Mouse (Mus musculus) hindbrain, embryonic 12.5 days (tissue): ENCODE measurements around the gene Sel1l. TPM values are rescaled to one million over a fixed set of nuclear protein-coding genes. Genes with fewer than 3 reads are reported as not detected.
A peak's percentile ranks its signal among the peaks of the same experiment; 100 is the strongest.
"Not testable (repeated sequence)": the region's sequence is repeated elsewhere in the genome, so short reads cannot be mapped to it uniquely, and the experiment has no call there.

Experiments
- ATAC-seq: fragments of 200-750 bp; cut with Nextera tagmentation; 2 replicates; pipeline ENCODE4 v1.8.0; 2017; ENCODE audit warnings: moderate TSS enrichment; ENCODE audit not compliant: low FRiP score
- H3K27ac ChIP-seq: fragments of 300-500 bp; sonication (generic); 2 replicates; pipeline ENCODE4 v1.5.1; 2016; ENCODE audit warnings: mild to moderate bottlenecking
- H3K27me3 ChIP-seq: fragments of 300-500 bp; sonication (generic); 2 replicates; pipeline ENCODE4 v1.6.1; 2016; ENCODE audit warnings: mild to moderate bottlenecking
- H3K36me3 ChIP-seq: fragments of 300-500 bp; sonication (generic); 2 replicates; pipeline ENCODE4 v1.6.1; 2016; ENCODE audit warnings: mild to moderate bottlenecking
- H3K4me1 ChIP-seq: fragments of 300-500 bp; sonication (generic); 2 replicates; pipeline ENCODE4 v1.6.1; 2016
- H3K4me2 ChIP-seq: fragments of 300-500 bp; sonication (generic); replicated peaks from 2 replicates; pipeline ENCODE4 v1.6.1; 2016; ENCODE audit warnings: mild to moderate bottlenecking
- H3K4me3 ChIP-seq: fragments of 300-500 bp; sonication (generic); 2 replicates; pipeline ENCODE4 v1.5.1; 2016; ENCODE audit warnings: mild to moderate bottlenecking
- H3K9ac ChIP-seq: fragments of 300-500 bp; sonication (generic); 2 replicates; pipeline ENCODE4 v1.6.1; 2016; ENCODE audit warnings: mild to moderate bottlenecking, moderate library complexity
- H3K9me3 ChIP-seq: fragments of 300-500 bp; sonication (generic); replicated peaks from 2 replicates; pipeline ENCODE4 v1.6.1; 2016; ENCODE audit warnings: mild to moderate bottlenecking
- WGBS: fragments of 180-500 bp; shearing (Covaris S2); methylation state at CpG from one replicate; pipeline ENCODE4 v1.1.7; 2016; 5-methylcytosine and 5-hydroxymethylcytosine counted together
- polyA plus RNA-seq: library from polyadenylated mRNA; unstranded; fragments of >200 nt; fragmentation: Nextera tagmentation; extraction: Ambion mirVana; gene quantifications from 2 replicates; pipeline ENCODE4 v1.2.1, GENCODE M21; 2016

Sel1l gene
- polyA plus RNA-seq, 1 experiment from 2014 or later = 94.7 TPM

DNA sequence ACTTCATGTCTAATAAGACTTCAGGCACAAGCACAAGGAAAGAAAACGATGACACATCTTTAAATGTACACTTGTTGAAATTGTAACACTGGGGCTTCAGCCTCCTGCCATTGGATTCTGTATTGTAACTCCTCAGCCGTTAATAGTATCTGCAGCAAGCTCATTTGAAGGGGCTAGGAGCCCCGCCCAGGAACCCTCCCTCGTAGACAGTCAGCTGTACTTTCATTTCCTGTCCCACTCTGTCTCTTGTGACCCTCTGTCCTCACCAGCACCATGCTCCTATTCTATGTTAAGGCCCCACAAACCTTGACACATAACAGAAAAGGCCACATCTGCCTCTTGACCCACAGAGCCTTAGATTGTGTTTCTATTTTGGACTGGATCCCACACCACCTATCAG lies 57.1 kb downstream of the Sel1l start:
- Histone ChIP-seq H3K27ac (no peak overlapping the region), H3K4me2 (no peak overlapping the region), H3K4me1 (no peaks in the 10 kb centered on the region), H3K9ac (no peak overlapping the region), H3K4me3 (no peak overlapping the region), H3K36me3 (no peaks in the 10 kb centered on the region), H3K9me3 (no peaks in the 10 kb centered on the region), H3K27me3 (0 out of 2 replicates have a peak, but pooled peaks cover 6% of the 10 kb centered on the region)
- no peak for ATAC-seq
- 77% methylated on average over 4 of the region's 4 CpGs for WGBS

DNA sequence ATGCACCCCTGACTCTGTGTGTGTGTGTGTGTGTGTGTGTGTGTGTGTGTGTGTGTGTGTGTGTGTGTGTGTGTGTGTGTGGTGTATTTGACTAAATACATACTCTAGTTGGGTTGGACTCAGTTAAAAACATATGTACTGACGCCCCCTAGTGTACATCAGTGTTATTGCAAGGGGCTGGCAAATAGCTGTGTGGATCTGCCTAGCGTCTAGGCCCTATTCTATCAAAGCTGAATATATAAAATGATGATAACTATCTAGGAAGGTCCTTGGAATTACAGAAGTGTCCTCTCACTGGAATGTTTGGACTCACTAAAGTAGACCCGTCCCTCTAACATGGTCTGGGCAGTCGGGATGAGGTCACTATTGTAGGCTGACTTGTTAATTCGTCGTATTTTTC lies 59.2 kb downstream of the Sel1l start:
- Histone ChIP-seq H3K36me3 (no peaks in the 10 kb centered on the region), H3K4me3 (no peak overlapping the region), H3K27ac (no peak overlapping the region), H3K4me1 (no peaks in the 10 kb centered on the region), H3K9ac (no peak overlapping the region), H3K4me2 (no peak overlapping the region), H3K9me3 (no peaks in the 10 kb centered on the region), H3K27me3 (0 out of 2 replicates have a peak, but pooled peaks cover 6% of the 10 kb centered on the region)
- WGBS = 56% methylated on average over 6 of the region's 6 CpGs
- 0 out of 2 replicates have a peak, but pooled peaks have one; percentile 29 for ATAC-seq

DNA sequence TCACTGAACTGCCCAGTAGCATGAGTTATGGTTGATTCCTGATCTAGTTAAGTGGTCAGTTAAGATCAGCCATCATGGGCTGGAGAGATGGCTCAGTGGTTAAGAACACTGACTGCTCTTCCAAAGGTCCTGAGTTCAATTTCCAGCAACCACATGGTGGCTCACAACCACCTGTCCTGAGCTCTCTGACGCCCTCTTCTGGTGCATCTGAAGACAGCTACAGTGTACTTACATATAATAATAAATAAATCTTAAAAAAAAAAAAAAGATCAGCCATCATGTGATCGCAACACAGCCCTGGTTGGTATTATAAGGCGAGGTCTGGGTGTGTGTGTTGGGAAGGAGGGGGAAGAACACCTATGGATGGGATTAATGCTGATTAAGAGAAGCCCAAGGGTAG lies 60.5 kb downstream of the Sel1l start:
- WGBS = 69% methylated on average over 3 of the region's 3 CpGs
- H3K27me3 ChIP-seq, H3K36me3 ChIP-seq, H3K9me3 ChIP-seq, H3K4me2 ChIP-seq, H3K9ac ChIP-seq, H3K27ac ChIP-seq, H3K4me3 ChIP-seq, ATAC-seq, H3K4me1 ChIP-seq: not testable (repeated sequence)

DNA sequence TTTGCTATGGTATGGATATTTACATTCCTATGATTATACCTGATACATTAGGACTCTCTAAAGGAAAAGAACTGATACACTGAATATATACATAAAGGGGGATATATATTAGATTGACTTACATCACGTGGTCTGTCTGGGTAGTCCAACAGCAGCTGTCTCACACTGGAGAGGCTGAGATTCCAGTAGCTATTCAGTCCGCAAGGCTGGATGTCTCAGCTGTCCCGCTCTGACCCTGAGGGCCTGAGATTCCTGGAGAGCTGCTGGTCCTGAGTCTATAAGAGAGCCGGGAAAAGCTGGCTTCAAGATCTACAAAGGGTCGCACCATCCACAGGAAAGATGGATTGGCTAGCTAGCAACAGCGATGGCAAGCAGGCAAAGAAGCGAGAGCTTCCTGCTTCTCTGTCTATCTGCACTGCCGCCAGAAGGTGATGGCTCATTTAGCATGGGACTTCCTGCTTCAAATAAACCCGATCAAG lies 61.0 kb downstream of the Sel1l start, which contains the start of gene Ston2:
Gene Ston2, minus strand, starts transcription at position 429 of the 479 bp plus-strand sequence.
- Histone ChIP-seq H3K9me3 (no peaks in the 10 kb centered on the region), H3K4me2 (no peak within 1 kb of the TSS), H3K9ac (no peak within 1 kb of the TSS), H3K4me3 (no peak within 1 kb of the TSS), H3K27ac (no peak within 1 kb of the TSS), H3K36me3 (no peaks in the 10 kb centered on the region), H3K27me3 (0 out of 2 replicates have a peak, but pooled peaks cover 6% of the 10 kb centered on the region), H3K4me1 (no peaks in the 10 kb centered on the region)
- 80% methylated on average over 9 of the region's 9 CpGs for WGBS
- ATAC-seq = no peak

DNA sequence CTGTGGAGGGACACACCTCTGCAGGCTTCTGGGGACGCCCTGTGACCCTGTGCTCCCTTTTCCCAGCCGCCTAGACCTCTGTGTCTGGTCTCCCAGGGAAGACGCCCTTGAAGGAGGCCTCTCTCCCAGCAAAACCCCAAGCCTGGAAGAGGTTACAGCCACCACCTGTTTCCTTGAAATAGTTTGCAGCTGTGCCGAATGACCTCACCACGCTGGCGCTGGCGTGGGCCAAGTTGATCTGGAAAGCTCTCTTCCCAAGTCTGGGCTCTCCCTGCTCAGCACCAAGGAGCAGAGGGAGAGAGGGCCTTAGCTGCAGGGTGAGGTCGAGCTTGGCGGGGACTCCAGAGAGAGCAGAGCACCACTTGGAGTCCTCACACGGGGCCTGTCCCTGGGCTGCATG lies 62.6 kb downstream of the Sel1l start:
- no peak for ATAC-seq
- H3K9ac ChIP-seq = no peak overlapping the region
- no peaks in the 10 kb centered on the region for H3K36me3 ChIP-seq
- H3K4me3 ChIP-seq = no peak overlapping the region
- 0 out of 2 replicates have a peak, but pooled peaks cover 6% of the 10 kb centered on the region for H3K27me3 ChIP-seq
- no peak overlapping the region for H3K27ac ChIP-seq
- no peaks in the 10 kb centered on the region for H3K9me3 ChIP-seq
- H3K4me2 ChIP-seq = no peak overlapping the region
- H3K4me1 ChIP-seq = no peaks in the 10 kb centered on the region
- 55% methylated on average over 10 of the region's 10 CpGs for WGBS

DNA sequence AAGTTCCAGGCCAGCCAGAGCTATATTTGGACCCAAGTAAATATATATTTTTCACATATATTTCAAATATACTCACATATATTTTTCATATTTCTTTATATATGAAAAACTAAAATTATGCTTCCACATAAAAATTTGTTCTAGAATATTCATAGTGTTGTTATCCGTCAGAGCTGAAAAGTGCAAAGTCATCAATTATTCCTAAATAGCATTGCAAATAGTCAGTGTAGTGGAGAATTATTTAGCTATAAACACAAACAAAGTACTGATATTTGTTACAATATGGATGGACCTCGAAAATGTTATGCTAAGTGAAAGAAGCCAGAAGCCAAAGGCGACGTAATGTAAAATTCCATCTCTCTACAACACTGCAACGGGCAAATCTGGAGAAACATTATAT lies 67.5 kb downstream of the Sel1l start:
- no peak for ATAC-seq
- 88% methylated on average over 5 of the region's 5 CpGs for WGBS

DNA sequence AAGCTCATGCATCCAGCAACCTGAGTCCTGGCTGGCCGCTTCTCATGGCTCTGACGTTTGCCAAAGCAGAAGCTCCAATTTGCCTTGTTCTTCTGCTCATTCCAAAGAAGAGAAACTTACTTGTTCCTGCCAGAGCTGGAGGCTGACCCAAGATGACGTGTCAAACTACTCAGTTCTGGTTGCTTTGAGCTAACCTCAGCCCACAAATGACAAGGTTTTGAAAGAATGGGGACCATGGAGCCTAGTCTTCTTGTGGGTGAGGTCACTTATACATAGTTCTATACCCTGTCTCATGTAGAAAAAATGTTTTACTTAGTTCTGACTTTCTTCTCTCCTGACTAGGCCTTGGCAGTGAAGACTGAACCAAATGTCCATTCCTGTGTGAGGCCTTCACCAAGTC lies 68.4 kb downstream of the Sel1l start:
- 77% methylated on average over 3 of the region's 3 CpGs for WGBS
- Histone ChIP-seq H3K27me3 (peaks cover 6% of the 10 kb centered on the region; the same call in 1 of the 2 replicates), H3K4me1 (0 out of 2 replicates have a peak, but pooled peaks cover 5% of the 10 kb centered on the region), H3K36me3 (no peaks in the 10 kb centered on the region), H3K27ac (no peak overlapping the region), H3K4me2 (no peak overlapping the region), H3K9me3 (no peaks in the 10 kb centered on the region), H3K9ac (no peak overlapping the region), H3K4me3 (no peak overlapping the region)
- ATAC-seq = no peak

More for the DNA sequence above, 67.5 kb downstream of the Sel1l start:
- Histone ChIP-seq H3K4me3 (no peak overlapping the region), H3K9me3 (no peaks in the 10 kb centered on the region), H3K4me1 (0 out of 2 replicates have a peak, but pooled peaks cover 5% of the 10 kb centered on the region), H3K27ac (no peak overlapping the region), H3K36me3 (no peaks in the 10 kb centered on the region), H3K4me2 (no peak overlapping the region), H3K9ac (no peak overlapping the region), H3K27me3 (peaks cover 6% of the 10 kb centered on the region; the same call in 1 of the 2 replicates)

DNA sequence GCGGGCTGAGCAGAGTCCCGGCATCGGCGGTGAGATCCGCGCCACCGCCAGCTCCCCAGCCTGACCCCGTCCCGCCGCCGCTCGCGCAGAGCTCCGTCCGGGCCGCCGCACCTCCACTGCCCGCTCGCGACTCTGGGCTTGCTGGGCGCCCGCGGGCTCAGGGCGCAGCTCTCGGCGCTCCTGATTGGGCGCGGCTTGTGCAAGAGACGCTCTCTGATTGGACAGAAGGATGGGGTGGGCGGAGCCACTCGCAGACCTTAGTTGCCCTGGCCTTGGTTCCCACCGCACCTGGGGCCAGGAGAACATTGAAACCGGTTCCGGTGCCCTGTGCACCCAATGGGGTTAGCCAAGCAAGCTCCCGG lies 70.0 kb downstream of the Sel1l start:
- H3K4me1 ChIP-seq = 0 out of 2 replicates have a peak, but pooled peaks cover 5% of the 10 kb centered on the region
- H3K36me3 ChIP-seq = no peaks in the 10 kb centered on the region
- H3K27ac ChIP-seq = no peak overlapping the region
- peak overlapping the region; percentile 98 for H3K4me2 ChIP-seq
- peaks cover 6% of the 10 kb centered on the region; the same call in 1 of the 2 replicates for H3K27me3 ChIP-seq
- no peaks in the 10 kb centered on the region for H3K9me3 ChIP-seq
- under 1% methylated on average over 35 of the region's 35 CpGs for WGBS
- H3K4me3 ChIP-seq = peak overlapping the region; percentile 78
- peak overlapping the region; percentile 62 for H3K9ac ChIP-seq
- ATAC-seq = peak; percentile 96

DNA sequence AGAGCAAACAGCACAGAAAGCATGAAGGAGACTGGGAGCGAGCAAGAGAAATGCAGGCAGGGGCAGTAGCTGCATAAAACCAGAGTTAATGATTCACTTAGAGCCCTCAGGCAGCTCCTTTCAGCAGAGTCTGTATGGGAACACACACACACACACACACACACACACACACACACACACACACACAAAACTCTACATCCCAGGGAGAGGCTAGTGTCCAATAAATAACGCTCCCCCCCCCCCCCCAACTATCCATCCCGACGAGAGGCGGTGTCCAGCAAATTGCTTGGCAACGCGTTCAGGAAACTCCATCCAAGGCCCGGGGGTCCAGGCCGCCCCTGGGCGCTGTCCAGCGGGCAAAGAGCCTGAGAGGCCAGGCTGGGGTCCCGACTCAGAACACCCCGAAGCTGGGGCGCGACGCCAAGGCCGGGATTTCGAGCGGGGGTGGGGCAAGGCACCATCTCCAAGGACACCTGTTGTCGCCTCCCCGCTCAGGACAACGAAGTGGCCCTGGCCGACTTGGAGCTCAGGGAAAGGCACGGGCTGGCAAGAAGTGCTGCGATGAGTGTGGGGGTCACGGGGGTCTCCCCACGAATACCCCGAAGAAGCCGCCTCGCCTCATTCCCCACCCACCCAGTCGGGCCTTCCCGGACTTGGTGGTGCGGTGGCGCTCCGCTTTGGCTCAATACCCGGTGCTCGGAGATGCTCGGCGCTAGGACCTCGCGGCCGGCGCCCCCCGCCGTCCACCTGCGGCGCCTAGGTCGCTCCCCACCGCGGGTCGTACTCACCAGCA lies 70.5 kb downstream of the Sel1l start:
- Histone ChIP-seq H3K27ac (no peak overlapping the region), H3K9me3 (no peaks in the 10 kb centered on the region), H3K27me3 (peaks cover 6% of the 10 kb centered on the region; the same call in 1 of the 2 replicates), H3K4me2 (peak overlapping the region; percentile 98), H3K9ac (peak overlapping the region; percentile 62), H3K36me3 (no peaks in the 10 kb centered on the region), H3K4me1 (0 out of 2 replicates have a peak, but pooled peaks cover 5% of the 10 kb centered on the region), H3K4me3 (peak overlapping the region; percentile 78)
- ATAC-seq = peak; percentile 88
- WGBS = 2% methylated on average over 50 of the region's 51 CpGs

DNA sequence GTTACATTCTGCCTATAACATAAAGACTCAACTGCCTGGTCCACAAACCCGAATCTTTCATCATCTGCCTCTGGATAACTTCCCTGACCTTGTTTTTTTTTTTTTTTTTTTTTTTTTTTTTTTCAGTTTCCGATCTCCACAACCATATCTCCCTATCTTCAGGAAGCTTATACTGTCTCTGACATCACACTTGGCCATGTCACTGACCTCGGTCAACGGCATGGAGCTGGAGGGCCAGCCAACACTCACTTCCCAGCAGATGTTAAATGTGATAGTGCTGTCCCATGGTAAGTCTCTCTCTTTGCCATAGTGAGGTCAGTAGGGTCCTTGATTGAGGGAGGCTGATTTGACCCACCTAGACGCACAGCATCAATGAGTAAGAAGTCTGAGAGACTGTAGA lies 72.6 kb downstream of the Sel1l start:
- WGBS = 86% methylated on average over 5 of the region's 5 CpGs
- H3K4me3 ChIP-seq = no peak overlapping the region
- no peak overlapping the region for H3K9ac ChIP-seq
- H3K9me3 ChIP-seq = no peaks in the 10 kb centered on the region
- ATAC-seq = no peak
- H3K27ac ChIP-seq = no peak overlapping the region
- peaks cover 6% of the 10 kb centered on the region; the same call in 1 of the 2 replicates for H3K27me3 ChIP-seq
- H3K36me3 ChIP-seq = no peaks in the 10 kb centered on the region
- H3K4me1 ChIP-seq = 0 out of 2 replicates have a peak, but pooled peaks cover 5% of the 10 kb centered on the region
- H3K4me2 ChIP-seq = no peak overlapping the region

DNA sequence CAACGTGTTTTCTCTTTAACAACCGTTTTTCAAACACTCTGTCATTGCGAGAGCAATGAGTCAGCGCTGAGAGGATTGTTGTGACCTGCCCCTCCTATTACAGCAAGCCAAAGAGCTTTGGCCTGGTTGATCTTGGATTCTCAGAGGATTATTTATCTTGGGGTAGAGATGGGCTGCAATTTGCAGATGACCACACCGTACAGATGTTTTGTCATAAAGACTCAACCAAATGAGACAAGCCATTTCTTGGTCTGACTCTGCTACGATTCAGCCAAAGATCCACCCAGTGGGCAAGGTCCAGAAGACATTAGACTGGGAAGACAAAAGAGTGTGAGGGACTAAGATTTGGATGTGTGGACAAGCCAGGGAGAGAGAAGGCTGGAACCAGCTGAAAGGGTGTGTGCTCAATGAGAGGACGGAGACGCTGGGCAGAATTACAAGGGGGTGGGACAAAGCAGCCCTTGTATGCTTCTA lies 74.1 kb downstream of the Sel1l start:
- no peaks in the 10 kb centered on the region for H3K9me3 ChIP-seq
- no peak for ATAC-seq
- 75% methylated on average over 8 of the region's 8 CpGs for WGBS
- H3K27ac ChIP-seq = no peak overlapping the region
- no peak overlapping the region for H3K4me2 ChIP-seq
- H3K27me3 ChIP-seq = peaks cover 4% of the 10 kb centered on the region; the same call in 1 of the 2 replicates
- no peak overlapping the region for H3K9ac ChIP-seq
- H3K36me3 ChIP-seq = no peaks in the 10 kb centered on the region
- no peak overlapping the region for H3K4me3 ChIP-seq
- 0 out of 2 replicates have a peak, but pooled peaks cover 5% of the 10 kb centered on the region for H3K4me1 ChIP-seq

DNA sequence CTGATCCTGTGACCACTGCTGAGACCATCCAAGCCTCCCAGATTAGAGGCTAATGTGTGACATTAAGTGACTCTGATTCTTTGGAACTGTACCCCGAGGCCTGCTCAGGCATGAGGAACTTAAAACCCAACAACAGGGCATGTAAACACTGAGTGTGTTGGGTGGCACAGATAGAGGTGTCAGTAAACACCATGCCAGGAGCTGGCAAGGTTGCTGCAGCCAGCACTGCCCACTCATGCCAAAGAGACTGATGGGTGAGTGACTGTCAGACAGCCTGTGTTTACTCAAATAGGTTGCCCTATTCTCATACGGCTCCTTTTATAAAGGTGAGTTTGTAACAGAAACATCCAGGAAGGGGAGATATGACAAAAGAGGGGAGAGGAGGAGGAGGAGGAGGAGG lies 80.1 kb downstream of the Sel1l start:
- no peak overlapping the region for H3K4me2 ChIP-seq
- peaks cover 27% of the 10 kb centered on the region for H3K4me1 ChIP-seq
- no peak overlapping the region for H3K9ac ChIP-seq
- no peaks in the 10 kb centered on the region for H3K36me3 ChIP-seq
- WGBS = 91% methylated on average over 2 of the region's 2 CpGs
- no peaks in the 10 kb centered on the region for H3K9me3 ChIP-seq
- H3K27me3 ChIP-seq = no peaks in the 10 kb centered on the region
- ATAC-seq = no peak
- no peak overlapping the region for H3K27ac ChIP-seq
- no peak overlapping the region for H3K4me3 ChIP-seq
